Mouse (Mus musculus) embryonic facial prominence, embryonic 12.5 days (tissue): ENCODE measurements around the gene Sytl1. TPM values are rescaled to one million over a fixed set of nuclear protein-coding genes. Genes with fewer than 3 reads are reported as not detected.

ENCODE experiments used
- ATAC-seq: fragments of 200-750 bp; cut with Nextera tagmentation; 2 replicates; pipeline ENCODE4 v1.8.0; 2017; ENCODE audit not compliant: insufficient number of reproducible peaks, insufficient read depth, low FRiP score, low TSS enrichment
- H3K27ac ChIP-seq: fragments of 300-500 bp; sonication (generic); 2 replicates; pipeline ENCODE4 v1.5.1; 2016; ENCODE audit warnings: mild to moderate bottlenecking
- H3K27me3 ChIP-seq: fragments of 300-500 bp; sonication (generic); 2 replicates; pipeline ENCODE4 v1.6.1; 2016; ENCODE audit warnings: mild to moderate bottlenecking, moderate library complexity
- H3K36me3 ChIP-seq: fragments of 300-500 bp; sonication (generic); 2 replicates; pipeline ENCODE4 v1.6.1; 2016; ENCODE audit warnings: mild to moderate bottlenecking
- H3K4me1 ChIP-seq: fragments of 300-500 bp; sonication (generic); 2 replicates; pipeline ENCODE4 v1.6.1; 2016
- H3K4me2 ChIP-seq: fragments of 300-500 bp; sonication (generic); replicated peaks from 2 replicates; pipeline ENCODE4 v1.6.1; 2016; ENCODE audit warnings: mild to moderate bottlenecking, moderate library complexity
- H3K4me3 ChIP-seq: fragments of 300-500 bp; sonication (generic); 2 replicates; pipeline ENCODE4 v1.5.1; 2016; ENCODE audit warnings: mild to moderate bottlenecking
- H3K9ac ChIP-seq: fragments of 300-500 bp; sonication (generic); 2 replicates; pipeline ENCODE4 v1.6.1; 2016; ENCODE audit warnings: mild to moderate bottlenecking, moderate library complexity
- H3K9me3 ChIP-seq: fragments of 300-500 bp; sonication (generic); 2 replicates; pipeline ENCODE4 v1.6.1; 2016; ENCODE audit warnings: mild to moderate bottlenecking, moderate library complexity
- WGBS: fragments of 180-500 bp; shearing (Covaris S2); methylation state at CpG from one replicate; pipeline ENCODE4 v1.1.7; 2016; 5-methylcytosine and 5-hydroxymethylcytosine counted together
- polyA plus RNA-seq: library from polyadenylated mRNA; unstranded; fragments of >200 nt; fragmentation: Nextera tagmentation; extraction: Ambion mirVana; gene quantifications from 2 replicates; pipeline ENCODE4 v1.2.1, GENCODE M21; 2016

The Sytl1 gene
- polyA plus RNA-seq, 1 experiment from 2014 or later, result 2.8 TPM

GRCm38 (mm10) chr4:133210788-133211390 lies 52.0 kb downstream of the Sytl1 start:
- H3K27ac ChIP-seq, result no peak overlapping the region
- ATAC-seq, result no peak
- peaks cover 41% of the 10 kb centered on the region for H3K27me3 ChIP-seq
- H3K4me3 ChIP-seq, result no peak overlapping the region
- 91% methylated on average over 19 of the region's 19 CpGs for WGBS
- no peaks in the 10 kb centered on the region for H3K9me3 ChIP-seq
- H3K4me2 ChIP-seq, result no peak overlapping the region
- peaks cover 15% of the 10 kb centered on the region for H3K4me1 ChIP-seq
- H3K9ac ChIP-seq, result no peak overlapping the region
- no peaks in the 10 kb centered on the region for H3K36me3 ChIP-seq

- Histone ChIP-seq H3K9ac (no peak overlapping the region), H3K4me3 (no peak overlapping the region), H3K9me3 (no peaks in the 10 kb centered on the region), H3K4me2 (no peak overlapping the region), H3K27ac (no peak overlapping the region), H3K36me3 (no peaks in the 10 kb centered on the region), H3K4me1 (peaks cover 15% of the 10 kb centered on the region), H3K27me3 (peaks cover 41% of the 10 kb centered on the region)
- 93% methylated on average over 24 of the region's 24 CpGs for WGBS
- ATAC-seq, result no peak
Measured at GRCm38 (mm10) chr4:133210023-133210787, 52.7 kb downstream of the Sytl1 start.

DNA sequence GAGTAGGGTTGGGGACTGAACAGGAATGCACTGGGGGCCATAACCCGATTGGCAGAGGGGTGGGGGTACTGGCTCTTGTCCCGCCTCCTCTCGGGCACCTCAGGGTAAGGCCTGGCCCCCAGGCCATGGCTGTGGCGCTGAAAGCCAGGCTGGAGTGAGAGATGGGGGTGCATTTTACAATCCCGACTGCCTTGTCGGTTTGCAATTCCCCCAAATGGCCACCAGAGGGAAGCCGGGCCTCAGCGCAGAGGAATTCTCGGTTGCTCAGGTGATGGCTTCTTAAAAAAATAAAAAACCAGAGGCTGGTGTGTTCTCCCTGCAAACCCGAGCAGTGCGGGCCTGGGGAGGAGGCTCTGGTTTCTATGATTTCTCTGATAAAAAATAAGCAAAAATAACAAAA lies 53.5 kb downstream of the Sytl1 start:
- H3K4me2 ChIP-seq, result no peak overlapping the region
- no peak overlapping the region for H3K9ac ChIP-seq
- H3K4me3 ChIP-seq, result no peak overlapping the region
- peaks cover 39% of the 10 kb centered on the region for H3K27me3 ChIP-seq
- H3K9me3 ChIP-seq, result no peaks in the 10 kb centered on the region
- no peaks in the 10 kb centered on the region for H3K36me3 ChIP-seq
- ATAC-seq, result no peak
- no peak overlapping the region for H3K27ac ChIP-seq
- H3K4me1 ChIP-seq, result peaks cover 21% of the 10 kb centered on the region
- WGBS, result 4% methylated on average over 11 of the region's 11 CpGs

DNA sequence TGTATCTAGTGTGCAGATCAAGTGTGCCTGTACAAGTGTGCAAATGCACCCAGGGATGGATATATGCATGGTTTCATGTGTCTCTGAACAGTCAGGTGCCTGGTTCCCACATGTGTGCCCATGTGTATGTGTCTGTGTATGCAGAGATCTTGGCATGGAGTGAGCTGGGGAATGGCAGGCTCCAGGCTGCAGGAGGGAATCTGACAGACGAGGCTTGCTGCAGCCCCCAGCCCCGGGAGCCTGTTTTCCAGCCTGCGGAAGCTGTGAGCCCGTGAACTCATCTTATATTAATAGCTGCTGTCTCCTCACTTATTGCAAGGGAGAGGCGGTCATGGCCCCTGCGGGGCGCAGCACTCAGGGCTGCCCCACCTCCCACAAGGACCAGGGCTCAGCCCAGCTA lies 58.5 kb downstream of the Sytl1 start:
- no peak overlapping the region; the same call in 1 of the 2 replicates for H3K9ac ChIP-seq
- ATAC-seq, result no peak
- peaks cover 37% of the 10 kb centered on the region for H3K4me1 ChIP-seq
- H3K9me3 ChIP-seq, result no peaks in the 10 kb centered on the region
- 0 out of 2 replicates have a peak overlapping the region, but pooled peaks have one; percentile 2 for H3K27ac ChIP-seq
- 37% methylated on average over 7 of the region's 7 CpGs for WGBS
- no peaks in the 10 kb centered on the region for H3K36me3 ChIP-seq
- no peak overlapping the region for H3K4me3 ChIP-seq
- no peaks in the 10 kb centered on the region for H3K27me3 ChIP-seq
- H3K4me2 ChIP-seq, result no peak overlapping the region

DNA sequence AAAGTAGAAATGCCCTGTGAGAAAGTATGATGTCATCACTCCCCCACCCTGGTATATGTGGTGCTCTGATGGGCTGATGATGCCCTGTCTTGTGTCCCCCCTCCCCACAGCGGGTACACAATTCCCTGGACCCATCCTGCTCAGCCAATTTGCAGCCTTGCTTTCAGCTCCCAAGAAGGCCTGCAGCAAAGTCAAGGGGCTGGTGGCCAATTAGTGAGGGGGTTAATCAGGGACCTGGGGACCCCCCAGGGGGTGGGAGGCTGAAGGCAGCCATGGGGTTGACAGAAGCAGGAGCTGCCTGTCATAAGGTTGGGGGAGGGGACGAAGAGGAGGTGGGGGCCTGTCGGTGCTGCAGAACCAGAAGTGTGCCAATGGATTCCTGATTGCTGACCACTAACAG lies 59.3 kb downstream of the Sytl1 start:
- no peaks in the 10 kb centered on the region for H3K27me3 ChIP-seq
- H3K27ac ChIP-seq, result no peak overlapping the region
- H3K36me3 ChIP-seq, result no peaks in the 10 kb centered on the region
- H3K4me2 ChIP-seq, result no peak overlapping the region
- H3K4me3 ChIP-seq, result no peak overlapping the region
- WGBS, result 81% methylated on average over 3 of the region's 3 CpGs
- no peak overlapping the region for H3K9ac ChIP-seq
- ATAC-seq, result no peak
- H3K9me3 ChIP-seq, result no peaks in the 10 kb centered on the region
- peaks cover 43% of the 10 kb centered on the region for H3K4me1 ChIP-seq

Other genes with a start within 250 kb of the Sytl1 start
- gene Wasf2, start 132.6 kb downstream of the Sytl1 start, polyA plus RNA-seq, result 78.8 and 88.4 TPM in 2 replicates
- 2.2 and 3.7 TPM in 2 replicates for gene Cd164l2, start 51.0 kb downstream of the Sytl1 start, polyA plus RNA-seq
- 0.13 TPM in 1 of 2 replicates, not detected in the other for gene Gpr3, start 50.6 kb downstream of the Sytl1 start, polyA plus RNA-seq
- 2.6 and 2.7 TPM in 2 replicates for gene Map3k6, start 22.3 kb downstream of the Sytl1 start, polyA plus RNA-seq
- 80.2 and 81.8 TPM in 2 replicates for gene Tmem222, start 14.7 kb upstream of the Sytl1 start, polyA plus RNA-seq
- 17.0 and 18.7 TPM in 2 replicates for gene Wdtc1, start 90.4 kb upstream of the Sytl1 start, polyA plus RNA-seq
- 7.6 and 7.9 TPM in 2 replicates for gene Slc9a1, start 106.6 kb upstream of the Sytl1 start, polyA plus RNA-seq
- gene Tent5b, start 217.0 kb upstream of the Sytl1 start, polyA plus RNA-seq, result 1.9 and 2.1 TPM in 2 replicates
- gene Trnp1, start 235.4 kb upstream of the Sytl1 start, polyA plus RNA-seq, result 4.2 and 4.6 TPM in 2 replicates